Mouse (Mus musculus): ENCODE results near the gene Rassf8. TPM values are rescaled to one million over a fixed set of nuclear protein-coding genes. Genes with fewer than 3 reads are reported as not detected.

The Rassf8 gene
- polyA plus RNA-seq, 1 experiment from 2014 or later: 2.9 TPM

- no peaks in the 10 kb centered on the region for H3K36me3 ChIP-seq (ENCODE audit: poor library complexity, severe bottlenecking)
- no peaks in the 10 kb centered on the region for H3K9me3 ChIP-seq (replicated peaks)
- no peaks in the 10 kb centered on the region for H3K27me3 ChIP-seq
- H3K4me3 ChIP-seq: no peak overlapping the region
- 94% methylated on average over 1 of the region's 1 CpGs for WGBS
- ATAC-seq: no peak
- H3K4me1 ChIP-seq: peaks cover 16% of the 10 kb centered on the region
- H3K4me2 ChIP-seq: no peak overlapping the region
- H3K9ac ChIP-seq: no peak overlapping the region
- no peak overlapping the region for H3K27ac ChIP-seq
Observed at GRCm38 (mm10) chr6:145811174-145811573, 64.6 kb downstream of the Rassf8 start.

GRCm38 (mm10) chr6:145815200-145815599 is 68.7 kb downstream of the Rassf8 start:
- Histone ChIP-seq H3K27ac (no peak overlapping the region), H3K27me3 (no peaks in the 10 kb centered on the region), H3K9ac (no peak overlapping the region), H3K36me3 (ENCODE audit: poor library complexity, severe bottlenecking) (no peaks in the 10 kb centered on the region), H3K9me3 (replicated peaks) (no peaks in the 10 kb centered on the region), H3K4me2 (no peak overlapping the region), H3K4me1 (no peaks in the 10 kb centered on the region), H3K4me3 (no peak overlapping the region)
- no peak for ATAC-seq
- 39% methylated on average over 15 of the region's 15 CpGs for WGBS

GRCm38 (mm10) chr6:145819151-145819550 is 72.6 kb downstream of the Rassf8 start:
- Histone ChIP-seq H3K27me3 (no peaks in the 10 kb centered on the region), H3K36me3 (ENCODE audit: poor library complexity, severe bottlenecking) (no peaks in the 10 kb centered on the region), H3K4me1 (peaks cover 5% of the 10 kb centered on the region; the same call in 1 of the 2 replicates), H3K27ac (no peak overlapping the region), H3K4me2 (no peak overlapping the region), H3K9me3 (replicated peaks) (no peaks in the 10 kb centered on the region), H3K4me3 (no peak overlapping the region), H3K9ac (no peak overlapping the region)
- ATAC-seq: no peak
- 90% methylated on average over 9 of the region's 9 CpGs for WGBS

GRCm38 (mm10) chr6:145822218-145822617 is 75.7 kb downstream of the Rassf8 start:
- H3K4me2 ChIP-seq: no peak overlapping the region
- H3K9ac ChIP-seq: no peak overlapping the region
- no peak overlapping the region for H3K4me3 ChIP-seq
- no peak overlapping the region for H3K27ac ChIP-seq
- H3K36me3 ChIP-seq (ENCODE audit: poor library complexity, severe bottlenecking): no peaks in the 10 kb centered on the region
- no peaks in the 10 kb centered on the region for H3K27me3 ChIP-seq
- H3K9me3 ChIP-seq (replicated peaks): no peaks in the 10 kb centered on the region
- peaks cover 5% of the 10 kb centered on the region; the same call in 1 of the 2 replicates for H3K4me1 ChIP-seq
- no peak for ATAC-seq
- WGBS: 73% methylated on average over 5 of the region's 5 CpGs

- H3K27ac ChIP-seq: no peak overlapping the region
- H3K4me2 ChIP-seq: no peak overlapping the region
- H3K36me3 ChIP-seq (ENCODE audit: poor library complexity, severe bottlenecking): no peaks in the 10 kb centered on the region
- no peaks in the 10 kb centered on the region for H3K9me3 ChIP-seq (replicated peaks)
- H3K4me1 ChIP-seq: peaks cover 5% of the 10 kb centered on the region; the same call in 1 of the 2 replicates
- no peak overlapping the region for H3K9ac ChIP-seq
- WGBS: 41% methylated on average over 6 of the region's 6 CpGs
- ATAC-seq: no peak
- H3K4me3 ChIP-seq: no peak overlapping the region
- no peaks in the 10 kb centered on the region for H3K27me3 ChIP-seq
Observed at GRCm38 (mm10) chr6:145823103-145823502, 76.6 kb downstream of the Rassf8 start.

- whole genome bisulfite sequencing: 64% methylated on average over 5 of the region's 5 CpGs
- no peaks in the 10 kb centered on the region for H3K27me3 ChIP-seq
- ATAC-seq: no peak
- H3K4me3 ChIP-seq: no peak overlapping the region
- no peaks in the 10 kb centered on the region for H3K9me3 ChIP-seq (replicated peaks)
- no peak overlapping the region for H3K27ac ChIP-seq
- no peak overlapping the region for H3K4me2 ChIP-seq
- peaks cover 5% of the 10 kb centered on the region; the same call in 1 of the 2 replicates for H3K4me1 ChIP-seq
- H3K36me3 ChIP-seq (ENCODE audit: poor library complexity, severe bottlenecking): no peaks in the 10 kb centered on the region
- no peak overlapping the region for H3K9ac ChIP-seq
Observed at GRCm38 (mm10) chr6:145823588-145824234, 77.2 kb downstream of the Rassf8 start.

- H3K9ac ChIP-seq: no peak overlapping the region
- 89% methylated on average over 4 of the region's 4 CpGs for WGBS
- no peak overlapping the region for H3K27ac ChIP-seq
- no peak overlapping the region for H3K4me2 ChIP-seq
- H3K27me3 ChIP-seq: no peaks in the 10 kb centered on the region
- ATAC-seq: no peak
- H3K9me3 ChIP-seq (replicated peaks): no peaks in the 10 kb centered on the region
- H3K36me3 ChIP-seq (ENCODE audit: poor library complexity, severe bottlenecking): no peaks in the 10 kb centered on the region
- no peak overlapping the region for H3K4me3 ChIP-seq
- peaks cover 5% of the 10 kb centered on the region; the same call in 1 of the 2 replicates for H3K4me1 ChIP-seq
Observed at GRCm38 (mm10) chr6:145826305-145826704, 79.8 kb downstream of the Rassf8 start.

- 88% methylated on average over 16 of the region's 16 CpGs for WGBS
- Histone ChIP-seq H3K27ac (no peak overlapping the region), H3K4me1 (no peaks in the 10 kb centered on the region), H3K9ac (no peak overlapping the region), H3K4me2 (no peak overlapping the region), H3K36me3 (ENCODE audit: poor library complexity, severe bottlenecking) (no peaks in the 10 kb centered on the region), H3K27me3 (no peaks in the 10 kb centered on the region), H3K9me3 (replicated peaks) (no peaks in the 10 kb centered on the region), H3K4me3 (no peak overlapping the region)
- ATAC-seq: no peak
Observed at GRCm38 (mm10) chr6:145829062-145829835, 82.7 kb downstream of the Rassf8 start.

GRCm38 (mm10) chr6:145830117-145830516 is 83.6 kb downstream of the Rassf8 start:
- Histone ChIP-seq H3K4me3 (no peak overlapping the region), H3K9me3 (replicated peaks) (no peaks in the 10 kb centered on the region), H3K36me3 (ENCODE audit: poor library complexity, severe bottlenecking) (no peaks in the 10 kb centered on the region), H3K9ac (no peak overlapping the region), H3K27ac (no peak overlapping the region), H3K27me3 (no peaks in the 10 kb centered on the region), H3K4me2 (no peak overlapping the region), H3K4me1 (no peaks in the 10 kb centered on the region)
- WGBS: 14% methylated on average over 8 of the region's 8 CpGs
- peak; percentile 68 for ATAC-seq

- no peaks in the 10 kb centered on the region for H3K9me3 ChIP-seq (replicated peaks)
- no peak overlapping the region for H3K9ac ChIP-seq
- WGBS: 60% methylated on average over 9 of the region's 9 CpGs
- ATAC-seq: peak; percentile 75
- H3K4me3 ChIP-seq: no peak overlapping the region
- no peak overlapping the region for H3K27ac ChIP-seq
- H3K4me2 ChIP-seq: no peak overlapping the region
- H3K27me3 ChIP-seq: no peaks in the 10 kb centered on the region
- H3K36me3 ChIP-seq (ENCODE audit: poor library complexity, severe bottlenecking): no peaks in the 10 kb centered on the region
- H3K4me1 ChIP-seq: no peaks in the 10 kb centered on the region
Observed at GRCm38 (mm10) chr6:145830617-145831016, 84.1 kb downstream of the Rassf8 start.

GRCm38 (mm10) chr6:145832927-145833326 is 86.4 kb downstream of the Rassf8 start:
- 67% methylated on average over 8 of the region's 8 CpGs for WGBS
- Histone ChIP-seq H3K27ac (no peak overlapping the region), H3K9ac (no peak overlapping the region), H3K27me3 (no peaks in the 10 kb centered on the region), H3K36me3 (ENCODE audit: poor library complexity, severe bottlenecking) (no peaks in the 10 kb centered on the region), H3K4me3 (no peak overlapping the region), H3K9me3 (replicated peaks) (no peaks in the 10 kb centered on the region), H3K4me2 (no peak overlapping the region), H3K4me1 (no peaks in the 10 kb centered on the region)
- ATAC-seq: no peak

GRCm38 (mm10) chr6:145835359-145835758 is 88.8 kb downstream of the Rassf8 start:
- H3K4me3 ChIP-seq: no peak overlapping the region
- H3K9me3 ChIP-seq (replicated peaks): no peaks in the 10 kb centered on the region
- WGBS: 70% methylated on average over 6 of the region's 6 CpGs
- no peak overlapping the region for H3K9ac ChIP-seq
- H3K27me3 ChIP-seq: no peaks in the 10 kb centered on the region
- no peaks in the 10 kb centered on the region for H3K36me3 ChIP-seq (ENCODE audit: poor library complexity, severe bottlenecking)
- H3K4me2 ChIP-seq: no peak overlapping the region
- no peak overlapping the region for H3K27ac ChIP-seq
- H3K4me1 ChIP-seq: no peaks in the 10 kb centered on the region
- no peak for ATAC-seq

Measured in forebrain, embryonic 13.5 days (tissue).